Mouse (Mus musculus) brain, embryonic 14.5 days (tissue): ENCODE results near the gene Elobl.

Experiments used
- CTCF ChIP-seq: fragments of 200-500 bp; IDR thresholded peaks from 2 replicates; pipeline ENCODE4 v1.5.1; 2012; ENCODE audit warnings: inconsistent platforms, mild to moderate bottlenecking, moderate library complexity, borderline replicate concordance; ENCODE audit not compliant: insufficient read depth, insufficient read length; ENCODE audit errors: extremely low read depth
- POLR2A ChIP-seq: fragments of 200-500 bp; IDR thresholded peaks from 2 replicates; pipeline ENCODE4 v1.6.1; 2012; ENCODE audit warnings: mild to moderate bottlenecking, inconsistent platforms, borderline replicate concordance; ENCODE audit not compliant: poor library complexity, insufficient read depth, insufficient read length, severe bottlenecking; ENCODE audit errors: extremely low read depth

DNA sequence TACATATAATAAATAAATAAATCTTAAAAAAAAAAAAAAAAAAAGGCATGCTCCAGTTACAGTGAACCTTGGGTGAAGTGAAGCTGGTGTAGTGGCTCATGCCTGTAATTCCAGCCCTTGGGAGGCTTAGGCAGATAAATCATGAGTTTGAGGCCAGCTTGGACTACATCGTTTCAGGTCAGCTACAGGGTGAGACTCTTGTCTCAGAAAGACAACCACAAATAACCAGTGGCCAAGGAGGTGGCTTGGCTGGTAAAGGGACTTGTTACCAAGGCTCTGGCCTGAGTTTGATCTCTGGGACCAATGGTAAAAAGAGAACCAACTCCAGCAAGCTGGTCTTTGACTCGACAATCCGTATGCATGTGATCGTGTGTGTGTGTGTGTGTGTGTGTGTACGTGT lies 35.3 kb upstream of the Elobl start:
- TF ChIP-seq CTCF = no peak
- no peak for TF ChIP-seq POLR2A
